Mouse (Mus musculus): ENCODE measurements at regions not wholly inside any gene's neighbourhood (a gene's known extent, or its start where the extent isn't known, plus 50 kb on each side); places are given as distances from the start of the nearest gene placed in this dataset.

- Histone ChIP-seq H3K9me3 (ENCODE audit: control insufficient read depth, low read length) (no peaks in the 10 kb centered on the region), H3K36me3 (ENCODE audit: control insufficient read depth, insufficient read depth, low read length) (no peaks in the 10 kb centered on the region), H3K4me3 (ENCODE audit: low read depth, low read length) (no peak overlapping the region), H3K27me3 (ENCODE audit: control insufficient read depth, insufficient read depth, low read length) (no peaks in the 10 kb centered on the region), H3K27ac (ENCODE audit: low read depth, low read length) (peak overlapping the region; percentile 60), H3K9ac (ENCODE audit: low read length) (no peak overlapping the region), H3K4me2 (no peak overlapping the region), H3K4me1 (ENCODE audit: control insufficient read depth, insufficient read depth, low read length) (peaks cover 3% of the 10 kb centered on the region; the same call in 1 of the 2 replicates)
- DNase-seq (ENCODE audit: low spot score, missing footprints) (no peak), ATAC-seq (ENCODE audit: low FRiP score) (peak; percentile 35; the same call in 1 of the 2 replicates)
- WGBS, result 88% methylated on average over 3 of the region's 3 CpGs
Observed at GRCm38 (mm10) chr5:148616426-148616825, 63.8 kb upstream of the Ubl3 start.

GRCm38 (mm10) chr5:148615706-148616366 lies 63.2 kb upstream of the Ubl3 start:
- no peaks in the 10 kb centered on the region for H3K36me3 ChIP-seq (ENCODE audit: control insufficient read depth, insufficient read depth, low read length)
- H3K9me3 ChIP-seq (ENCODE audit: control insufficient read depth, low read length), result no peaks in the 10 kb centered on the region
- no peaks in the 10 kb centered on the region for H3K27me3 ChIP-seq (ENCODE audit: control insufficient read depth, insufficient read depth, low read length)
- ATAC-seq (ENCODE audit: low FRiP score) (peak; percentile 87), DNase-seq (ENCODE audit: low spot score, missing footprints) (no peak)
- H3K27ac ChIP-seq (ENCODE audit: low read depth, low read length), result peak overlapping the region; percentile 60; the same call in 1 of the 2 replicates
- H3K9ac ChIP-seq (ENCODE audit: low read length), result no peak overlapping the region
- H3K4me3 ChIP-seq (ENCODE audit: low read depth, low read length), result no peak overlapping the region
- H3K4me2 ChIP-seq, result no peak overlapping the region
- H3K4me1 ChIP-seq (ENCODE audit: control insufficient read depth, insufficient read depth, low read length), result peaks cover 3% of the 10 kb centered on the region; the same call in 1 of the 2 replicates
- 47% methylated on average over 10 of the region's 10 CpGs for WGBS

GRCm38 (mm10) chr5:148615117-148615516 lies 62.5 kb upstream of the Ubl3 start:
- Histone ChIP-seq H3K27me3 (ENCODE audit: control insufficient read depth, insufficient read depth, low read length) (no peaks in the 10 kb centered on the region), H3K27ac (ENCODE audit: low read depth, low read length) (no peak overlapping the region; the same call in 1 of the 2 replicates), H3K36me3 (ENCODE audit: control insufficient read depth, insufficient read depth, low read length) (no peaks in the 10 kb centered on the region), H3K9me3 (ENCODE audit: control insufficient read depth, low read length) (no peaks in the 10 kb centered on the region), H3K4me3 (ENCODE audit: low read depth, low read length) (no peak overlapping the region), H3K4me1 (ENCODE audit: control insufficient read depth, insufficient read depth, low read length) (peaks cover 3% of the 10 kb centered on the region; the same call in 1 of the 2 replicates), H3K9ac (ENCODE audit: low read length) (no peak overlapping the region), H3K4me2 (no peak overlapping the region)
- no peak for DNase-seq (ENCODE audit: low spot score, missing footprints)
- ATAC-seq (ENCODE audit: low FRiP score), result no peak
- 87% methylated on average over 14 of the region's 14 CpGs for WGBS

GRCm38 (mm10) chr5:148611323-148611722 lies 58.7 kb upstream of the Ubl3 start:
- no peak overlapping the region for H3K27ac ChIP-seq (ENCODE audit: low read depth, low read length)
- ATAC-seq (ENCODE audit: low FRiP score), result no peak
- DNase-seq (ENCODE audit: low spot score, missing footprints), result no peak

GRCm38 (mm10) chr5:148609506-148609880 lies 56.9 kb upstream of the Ubl3 start:
- no peak overlapping the region for H3K9ac ChIP-seq (ENCODE audit: low read length)
- H3K4me2 ChIP-seq, result no peak overlapping the region
- H3K9me3 ChIP-seq (ENCODE audit: control insufficient read depth, low read length), result no peaks in the 10 kb centered on the region
- no peaks in the 10 kb centered on the region for H3K4me1 ChIP-seq (ENCODE audit: control insufficient read depth, insufficient read depth, low read length)
- H3K27me3 ChIP-seq (ENCODE audit: control insufficient read depth, insufficient read depth, low read length), result no peaks in the 10 kb centered on the region
- ATAC-seq (ENCODE audit: low FRiP score) (no peak), DNase-seq (ENCODE audit: low spot score, missing footprints) (peak; percentile 75)
- no peak overlapping the region for H3K4me3 ChIP-seq (ENCODE audit: low read depth, low read length)
- WGBS, result 63% methylated on average over 9 of the region's 9 CpGs
- no peaks in the 10 kb centered on the region for H3K36me3 ChIP-seq (ENCODE audit: control insufficient read depth, insufficient read depth, low read length)
- no peak overlapping the region for H3K27ac ChIP-seq (ENCODE audit: low read depth, low read length)

More at GRCm38 (mm10) chr5:148611323-148611722, 58.7 kb upstream of the Ubl3 start:
- Histone ChIP-seq H3K4me1 (ENCODE audit: control insufficient read depth, insufficient read depth, low read length) (no peaks in the 10 kb centered on the region; the same call in 1 of the 2 replicates), H3K4me2 (no peak overlapping the region), H3K36me3 (ENCODE audit: control insufficient read depth, insufficient read depth, low read length) (no peaks in the 10 kb centered on the region), H3K4me3 (ENCODE audit: low read depth, low read length) (no peak overlapping the region), H3K9ac (ENCODE audit: low read length) (no peak overlapping the region), H3K27me3 (ENCODE audit: control insufficient read depth, insufficient read depth, low read length) (no peaks in the 10 kb centered on the region), H3K9me3 (ENCODE audit: control insufficient read depth, low read length) (no peaks in the 10 kb centered on the region)
- 83% methylated on average over 5 of the region's 5 CpGs for WGBS

DNA sequence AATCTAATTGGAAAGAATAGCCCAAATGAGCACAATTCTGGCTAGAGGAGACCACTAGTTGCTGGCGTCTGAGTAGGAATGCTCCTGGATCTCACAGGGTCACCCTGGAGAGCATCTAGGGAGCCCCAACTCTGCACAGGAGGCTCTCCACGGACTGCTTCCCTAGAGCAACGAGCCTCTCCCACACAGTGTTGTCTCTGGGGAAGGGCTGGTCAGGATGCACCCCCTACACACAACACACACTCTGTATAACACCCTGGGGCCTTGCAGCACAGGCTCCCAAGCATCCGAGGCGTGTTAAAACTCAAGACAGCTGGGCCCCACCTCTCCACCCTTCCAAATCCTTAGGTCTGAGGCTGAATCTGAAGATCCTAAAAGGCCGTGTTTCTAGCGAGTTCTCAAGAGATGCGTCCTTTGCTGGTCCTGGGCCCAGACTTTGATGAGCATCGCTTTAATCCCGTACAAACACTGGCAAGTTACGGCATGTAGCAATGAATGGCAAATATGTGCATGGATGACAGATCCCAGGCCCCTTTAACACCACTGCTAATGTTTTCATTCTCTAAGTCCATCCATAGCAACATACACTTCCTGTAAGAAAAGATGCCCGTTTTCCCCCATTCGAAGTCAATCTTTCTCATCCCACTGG lies 56.4 kb upstream of the Ubl3 start:
- 80% methylated on average over 13 of the region's 13 CpGs for WGBS
- no peak for ATAC-seq (ENCODE audit: low FRiP score)
- Histone ChIP-seq H3K4me2 (no peak overlapping the region), H3K27me3 (ENCODE audit: control insufficient read depth, insufficient read depth, low read length) (no peaks in the 10 kb centered on the region), H3K4me1 (ENCODE audit: control insufficient read depth, insufficient read depth, low read length) (no peaks in the 10 kb centered on the region), H3K36me3 (ENCODE audit: control insufficient read depth, insufficient read depth, low read length) (no peaks in the 10 kb centered on the region), H3K4me3 (ENCODE audit: low read depth, low read length) (no peak overlapping the region), H3K27ac (ENCODE audit: low read depth, low read length) (no peak overlapping the region), H3K9ac (ENCODE audit: low read length) (no peak overlapping the region), H3K9me3 (ENCODE audit: control insufficient read depth, low read length) (no peaks in the 10 kb centered on the region)
- peak; percentile 75 for DNase-seq (ENCODE audit: low spot score, missing footprints)

GRCm38 (mm10) chr5:148608178-148608577 lies 55.6 kb upstream of the Ubl3 start:
- 45% methylated on average over 9 of the region's 9 CpGs for WGBS
- Histone ChIP-seq H3K4me2 (no peak overlapping the region), H3K4me1 (ENCODE audit: control insufficient read depth, insufficient read depth, low read length) (no peaks in the 10 kb centered on the region), H3K27me3 (ENCODE audit: control insufficient read depth, insufficient read depth, low read length) (no peaks in the 10 kb centered on the region), H3K9ac (ENCODE audit: low read length) (no peak overlapping the region), H3K4me3 (ENCODE audit: low read depth, low read length) (no peak overlapping the region), H3K27ac (ENCODE audit: low read depth, low read length) (no peak overlapping the region), H3K9me3 (ENCODE audit: control insufficient read depth, low read length) (no peaks in the 10 kb centered on the region), H3K36me3 (ENCODE audit: control insufficient read depth, insufficient read depth, low read length) (no peaks in the 10 kb centered on the region)
- DNase-seq (ENCODE audit: low spot score, missing footprints) (no peak), ATAC-seq (ENCODE audit: low FRiP score) (no peak)

- H3K9me3 ChIP-seq (ENCODE audit: control insufficient read depth, low read length), result no peaks in the 10 kb centered on the region
- no peak overlapping the region for H3K9ac ChIP-seq (ENCODE audit: low read length)
- no peaks in the 10 kb centered on the region for H3K27me3 ChIP-seq (ENCODE audit: control insufficient read depth, insufficient read depth, low read length)
- no peak overlapping the region for H3K4me3 ChIP-seq (ENCODE audit: low read depth, low read length)
- H3K4me2 ChIP-seq, result no peak overlapping the region
- no peak overlapping the region for H3K27ac ChIP-seq (ENCODE audit: low read depth, low read length)
- H3K4me1 ChIP-seq (ENCODE audit: control insufficient read depth, insufficient read depth, low read length), result no peaks in the 10 kb centered on the region
- WGBS, result 93% methylated on average over 8 of the region's 8 CpGs
- H3K36me3 ChIP-seq (ENCODE audit: control insufficient read depth, insufficient read depth, low read length), result no peaks in the 10 kb centered on the region
- ATAC-seq (ENCODE audit: low FRiP score) (no peak), DNase-seq (ENCODE audit: low spot score, missing footprints) (no peak)
Observed at GRCm38 (mm10) chr5:148605730-148606129, 53.1 kb upstream of the Ubl3 start.
